Mouse (Mus musculus): ENCODE measurements around the gene Chrm4. TPM values are rescaled to one million over a fixed set of nuclear protein-coding genes. Genes with fewer than 3 reads are reported as not detected.

Chrm4 gene
- total RNA-seq, 2 experiments from 2014 or later: 0.18 to 0.27 TPM

DNA sequence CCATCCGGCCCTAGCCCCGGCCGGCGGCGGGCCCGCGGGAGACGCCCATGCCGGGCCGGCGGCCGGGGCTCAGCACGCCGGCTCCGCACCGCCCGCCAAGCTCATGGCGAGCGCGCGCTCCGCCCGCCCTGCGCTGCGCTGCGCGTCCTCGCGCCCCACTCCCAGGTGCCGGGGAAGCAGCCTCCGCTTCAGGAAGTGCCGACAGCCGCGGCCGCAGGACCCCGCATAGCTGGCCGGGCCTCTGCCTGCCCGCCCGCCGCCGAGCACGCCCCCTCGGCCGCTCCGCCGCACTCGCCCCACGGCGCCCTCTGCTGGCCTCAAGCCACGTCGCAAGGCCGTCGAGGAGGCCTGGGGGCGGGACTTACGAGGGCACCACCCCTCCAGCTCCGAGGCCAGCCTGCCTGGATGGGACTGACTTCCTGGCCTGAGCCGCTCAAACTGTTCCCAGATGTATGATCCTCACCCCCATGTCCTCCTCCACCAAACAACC is 36.4 kb downstream of the Chrm4 start:
- DNase-seq: peak; percentile 99

DNA sequence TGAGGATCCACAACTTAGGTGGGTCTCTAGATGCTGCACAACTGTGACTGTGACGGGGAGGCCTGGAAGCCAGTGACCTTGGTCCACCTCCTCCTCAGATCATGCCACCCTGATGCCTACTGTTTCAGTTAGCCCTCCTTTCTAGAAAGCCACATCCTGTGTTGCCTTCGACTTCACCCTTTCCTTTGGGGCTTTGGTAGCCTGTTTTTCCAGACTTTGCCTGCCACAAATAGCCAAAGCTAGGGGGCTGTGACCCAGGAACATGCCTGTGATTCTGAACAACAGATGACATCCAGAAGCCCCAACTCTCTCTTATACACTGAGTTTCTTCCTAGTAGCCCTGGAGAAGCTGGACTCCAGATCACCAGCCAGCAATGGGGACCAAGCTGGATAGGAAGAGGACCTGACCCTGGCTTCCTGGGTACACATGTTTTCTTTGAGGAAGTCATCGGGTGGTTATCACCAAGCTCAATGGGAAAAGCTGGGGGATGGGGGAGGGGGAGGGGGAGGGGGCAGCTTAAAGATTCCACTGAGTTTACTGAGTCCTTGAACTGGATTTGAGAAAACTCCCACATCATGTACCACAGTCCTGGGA is 37.7 kb downstream of the Chrm4 start:
- DNase-seq: no peak

DNA sequence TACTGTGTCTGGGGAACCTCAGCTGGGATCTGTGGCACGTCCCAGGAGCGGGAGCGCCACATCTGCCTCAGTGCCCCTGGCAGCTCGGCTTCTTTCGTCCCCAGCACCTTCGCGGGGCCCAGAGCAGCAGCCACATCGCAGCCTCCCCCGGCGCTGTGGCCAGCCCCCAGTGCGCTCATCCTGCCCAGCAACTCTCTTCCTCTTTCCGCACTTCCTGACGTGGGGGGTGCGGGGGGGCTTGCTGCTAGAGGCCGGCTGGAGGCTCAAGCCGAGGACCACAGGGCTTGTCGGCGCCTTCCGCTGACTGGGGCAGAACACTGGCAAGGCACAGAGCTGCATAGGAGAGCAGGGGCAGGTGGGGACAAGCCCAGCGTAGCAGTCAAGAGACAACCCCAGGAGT is 38.4 kb downstream of the Chrm4 start:
- DNase-seq: peak; percentile 78

DNA sequence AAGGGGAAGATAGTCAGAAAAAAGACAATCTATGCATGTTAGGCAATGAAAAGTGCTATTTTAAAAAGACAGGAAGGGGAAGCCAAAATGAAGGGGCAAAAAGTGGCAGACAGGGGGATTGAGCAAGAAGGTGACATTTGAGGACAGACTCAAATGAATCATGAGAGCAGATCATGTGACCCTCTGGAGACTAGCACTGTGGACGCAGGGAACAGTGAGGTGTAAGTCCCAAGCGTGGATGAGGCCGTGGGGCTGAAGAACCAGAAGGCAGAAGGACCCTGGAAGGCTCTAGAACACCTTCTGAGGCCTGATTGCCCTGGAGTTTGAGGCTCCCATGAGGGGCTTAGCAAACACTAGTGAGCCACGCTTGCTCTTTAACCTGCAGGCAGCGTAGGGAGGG is 39.3 kb downstream of the Chrm4 start:
- DNase-seq: no peak

DNA sequence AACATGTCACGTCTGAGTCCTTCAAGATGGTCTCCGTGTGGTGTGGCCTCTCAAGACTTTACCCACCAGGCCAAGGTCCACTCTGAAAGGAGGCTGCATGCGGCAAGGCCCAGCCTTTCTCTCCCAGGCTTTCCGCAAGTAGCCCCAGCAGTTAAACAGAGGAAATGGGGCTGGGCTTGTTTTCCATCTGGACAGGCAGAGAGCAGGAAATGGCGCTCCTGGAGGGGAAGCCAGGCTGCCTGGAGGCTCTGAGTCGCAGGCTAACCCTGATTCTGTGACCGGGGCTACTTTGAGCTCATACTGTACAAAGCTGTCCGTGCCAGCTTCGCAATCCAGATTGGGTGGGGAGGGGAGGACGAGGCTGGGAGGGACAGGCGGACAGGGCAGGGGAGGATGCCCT is 40.9 kb downstream of the Chrm4 start:
- DNase-seq: no peak

DNA sequence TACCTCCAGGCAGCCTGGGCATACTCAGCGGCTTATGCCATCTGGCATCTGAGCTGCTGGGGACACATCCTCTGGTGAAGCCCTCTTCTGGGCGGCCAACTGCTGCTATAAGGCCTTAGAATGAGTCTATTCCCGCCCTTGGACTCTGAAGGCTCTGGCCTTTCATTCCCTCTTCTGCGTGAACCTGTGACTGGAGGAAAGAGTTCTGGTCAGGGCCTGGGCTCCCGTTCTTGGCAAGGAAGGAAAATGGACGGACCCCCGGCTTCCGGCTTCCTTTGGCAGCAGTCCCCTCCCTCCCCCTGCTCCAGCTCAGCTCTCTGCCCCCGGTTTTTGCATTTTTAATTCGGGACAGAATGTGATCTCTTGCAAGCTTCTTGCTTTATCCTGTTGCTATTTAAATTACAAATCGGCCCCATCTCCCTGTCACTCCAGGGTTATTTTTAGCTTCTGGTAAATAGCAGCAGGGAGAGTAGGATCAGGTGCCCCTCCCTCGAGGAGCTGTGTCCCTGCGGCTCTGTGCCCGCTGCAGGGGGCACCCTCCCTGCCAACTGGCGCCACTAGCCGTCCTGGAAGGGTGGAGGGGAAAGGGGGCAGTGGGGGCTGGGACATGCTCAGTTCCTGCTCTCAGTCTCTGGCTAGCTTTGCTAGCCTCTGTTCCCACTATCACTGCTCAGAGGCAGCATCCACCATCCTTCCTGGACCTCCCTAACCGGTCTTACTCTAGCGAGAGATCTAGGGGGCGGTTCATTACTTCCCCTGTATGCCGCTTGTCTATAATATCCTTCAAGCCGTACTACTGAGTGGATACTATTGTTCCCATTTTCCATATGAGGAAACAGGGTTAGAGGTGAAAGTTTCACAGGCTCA is 44.4 kb downstream of the Chrm4 start:
- peak; percentile 43 for DNase-seq

DNA sequence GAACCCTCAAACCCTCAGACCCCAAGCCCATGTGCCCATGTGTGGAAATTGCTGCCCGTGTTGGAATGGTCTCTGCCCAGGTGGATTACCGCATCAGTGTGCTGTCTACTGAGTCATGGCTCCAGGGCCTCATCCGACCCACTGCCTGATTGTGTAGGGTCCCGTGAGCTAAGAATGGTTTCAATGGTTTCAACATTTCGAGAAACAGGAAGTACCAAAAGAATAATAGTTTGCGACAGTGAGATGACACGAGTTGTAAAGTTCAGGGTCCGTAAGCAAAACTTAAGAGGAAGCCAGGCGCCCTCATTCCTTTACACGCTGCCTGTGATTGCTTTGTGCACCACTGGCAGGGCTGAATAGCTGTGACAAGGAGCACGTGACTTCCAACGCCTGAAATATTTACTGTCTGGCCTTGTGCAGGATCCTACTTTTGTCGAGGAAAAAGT is 45.1 kb downstream of the Chrm4 start:
- DNase-seq: peak; percentile 27

DNA sequence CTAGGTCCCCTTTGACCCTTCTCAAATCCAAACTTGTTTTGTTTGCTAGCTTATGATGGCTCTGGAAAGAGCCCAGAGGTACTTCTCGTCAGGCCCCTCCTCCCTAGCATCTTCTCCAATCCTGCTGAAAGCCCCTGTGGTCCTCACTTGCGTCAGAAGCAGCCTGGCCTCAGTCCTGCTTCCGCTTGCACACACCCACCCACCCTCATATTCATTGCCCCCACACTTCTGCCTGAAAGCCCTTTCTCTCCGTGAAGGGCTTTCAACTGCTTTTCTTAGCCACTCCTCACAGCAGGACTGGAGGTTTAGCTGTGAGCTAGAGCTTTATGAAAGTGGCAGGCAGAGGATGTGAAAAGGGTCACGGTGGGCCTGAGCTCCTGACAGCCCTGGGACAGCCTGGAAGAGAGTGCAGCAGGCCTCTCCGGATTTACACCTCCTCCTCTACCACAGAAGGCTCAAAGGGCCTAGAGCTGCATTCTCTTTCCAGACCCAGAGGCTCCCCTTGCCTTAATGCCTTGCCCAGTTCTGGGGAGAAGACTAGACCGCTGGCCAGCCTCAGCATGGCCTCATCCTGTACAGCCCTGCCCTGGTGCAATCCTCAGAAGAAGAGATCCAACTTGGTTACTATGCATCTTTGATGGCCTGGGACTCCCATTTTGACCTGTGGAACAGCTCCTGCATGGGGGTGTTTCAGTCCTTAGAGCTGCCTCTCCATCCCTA is 46.5 kb downstream of the Chrm4 start:
- DNase-seq: no peak

DNA sequence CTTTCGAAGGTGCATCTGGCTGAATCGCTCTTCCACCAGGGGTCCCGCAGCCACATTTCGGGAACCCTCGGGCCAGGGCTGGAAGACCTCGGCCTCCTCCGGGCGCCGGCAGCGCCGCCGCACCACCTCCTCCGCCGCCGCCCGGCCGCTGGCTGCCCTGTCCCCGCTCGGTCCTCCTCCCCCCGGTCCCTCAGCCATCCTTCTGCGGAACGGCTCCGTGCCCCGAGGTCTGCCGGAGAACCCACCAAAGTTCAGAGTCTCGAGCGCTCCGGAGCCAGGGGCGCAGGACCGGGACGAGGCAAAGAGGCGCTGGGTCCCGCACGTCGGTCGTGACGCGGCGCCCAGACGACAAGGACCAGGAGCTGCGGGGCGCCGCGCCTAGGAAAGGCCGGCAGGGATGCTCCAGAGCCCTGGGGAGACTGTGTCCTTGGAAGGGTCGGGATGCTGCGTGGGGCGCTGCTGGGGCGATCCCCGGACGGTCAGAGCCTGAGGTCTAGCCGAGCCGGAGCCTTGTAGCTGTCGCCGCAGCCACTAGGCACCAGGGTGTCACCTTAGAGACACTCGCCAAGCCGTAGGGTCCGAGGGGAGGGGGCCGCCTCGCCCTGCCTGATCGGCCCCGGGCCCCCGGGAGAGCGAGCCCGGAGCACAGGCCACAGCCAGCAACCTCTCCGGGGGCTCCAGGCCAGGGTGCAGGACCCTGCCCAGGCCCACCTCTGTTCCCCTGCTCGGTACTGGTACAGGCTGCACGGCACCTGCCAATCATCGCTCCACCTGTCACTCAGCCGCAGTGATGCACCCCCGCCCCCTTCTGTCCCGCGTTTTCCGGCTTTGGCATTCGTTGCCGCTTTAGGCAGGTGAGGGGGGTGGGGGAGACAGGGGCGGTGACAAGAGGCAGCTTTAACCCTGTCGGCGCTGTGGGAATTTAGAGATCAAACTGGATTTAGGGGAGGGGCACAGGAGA is 48.8 kb downstream of the Chrm4 start, which contains the start of gene Dgkz:
TSS of gene Dgkz (minus strand) at position 284 of the 961 bp plus-strand sequence.
- peak; percentile 23 for DNase-seq

DNA sequence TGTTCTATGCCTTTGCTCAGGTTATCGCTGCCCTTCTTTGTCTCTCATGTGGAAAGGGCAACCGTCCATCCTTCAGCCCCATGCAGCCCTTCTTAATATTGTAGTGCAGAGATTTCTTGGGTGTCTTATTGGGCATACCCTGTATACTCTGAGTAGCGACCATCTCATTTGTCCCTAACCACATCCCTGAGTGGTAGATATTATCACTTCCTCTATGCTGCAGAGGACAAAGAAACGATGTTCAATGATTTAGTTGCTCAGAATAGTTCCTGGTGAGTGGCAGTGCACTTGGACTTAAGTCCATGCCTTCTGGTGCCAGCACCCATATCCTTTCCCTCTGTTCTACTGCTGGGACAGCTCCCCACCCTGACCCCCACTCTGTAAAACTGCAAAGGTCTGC is 50.9 kb downstream of the Chrm4 start:
- DNase-seq: no peak

Small RNA genes within 50 kb of the gene (microRNA-seq; reads per million reads assigned to microRNA genes)
- gene Mir6999: not detected

Other genes starting within 250 kb of the Chrm4 start
- gene Atg13, start 216.7 kb upstream of the Chrm4 start, total RNA-seq (2021): 10 to 100 TPM; 41.3 to 42.0 TPM
- gene Harbi1, start 216.4 kb upstream of the Chrm4 start, total RNA-seq (2021): 1 to 10 TPM; 7.3 to 9.8 TPM
- 10 to 100 TPM; 24.4 to 30.9 TPM for gene Ambra1, start 197.1 kb upstream of the Chrm4 start, total RNA-seq (2021)
- gene Mdk, start 5.0 kb downstream of the Chrm4 start, total RNA-seq (2021): 10 to 100 TPM; 30.8 to 36.7 TPM
- gene Gm9821, start 18.5 kb downstream of the Chrm4 start, total RNA-seq (2021): not detected
- gene Dgkz, start 48.6 kb downstream of the Chrm4 start, total RNA-seq (2021): 10 to 100 TPM; 64.4 to 72.1 TPM
- 10 to 100 TPM; 11.7 to 16.7 TPM for gene Creb3l1, start 97.3 kb downstream of the Chrm4 start, total RNA-seq (2021)
- gene Phf21a, start 165.9 kb downstream of the Chrm4 start, total RNA-seq (2021): 10 to 100 TPM; 54.6 to 82.5 TPM